Mouse (Mus musculus) adipocyte (in vitro differentiated cells): ENCODE results near the gene Srsf7.

ENCODE experiments used
- DNase-seq: peaks from one replicate; pipeline ENCODE4 v3.0.0-alpha.2; 2016; ENCODE audit warnings: low spot score

The Srsf7 gene

DNA sequence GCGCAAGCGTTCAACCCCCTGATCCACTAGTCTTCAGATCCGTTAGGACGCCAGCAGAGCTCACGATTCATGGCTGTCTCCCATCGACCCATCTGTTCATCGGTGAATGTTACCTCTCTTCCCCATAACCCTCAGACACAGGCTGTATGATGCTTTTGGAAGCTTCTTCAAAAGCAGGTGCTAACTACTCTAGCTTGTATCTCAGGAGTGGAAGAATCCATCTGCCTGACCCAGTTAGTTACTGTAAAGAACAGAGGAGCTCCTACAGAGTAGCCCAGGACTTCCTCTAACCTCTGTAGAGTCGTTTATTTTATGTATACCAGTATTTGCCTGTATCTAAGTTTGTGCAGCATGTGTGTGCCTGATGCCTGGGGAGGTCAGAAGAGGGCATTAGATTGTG lies 50.2 kb downstream of the Srsf7 start:
- no peak for DNase-seq

DNA sequence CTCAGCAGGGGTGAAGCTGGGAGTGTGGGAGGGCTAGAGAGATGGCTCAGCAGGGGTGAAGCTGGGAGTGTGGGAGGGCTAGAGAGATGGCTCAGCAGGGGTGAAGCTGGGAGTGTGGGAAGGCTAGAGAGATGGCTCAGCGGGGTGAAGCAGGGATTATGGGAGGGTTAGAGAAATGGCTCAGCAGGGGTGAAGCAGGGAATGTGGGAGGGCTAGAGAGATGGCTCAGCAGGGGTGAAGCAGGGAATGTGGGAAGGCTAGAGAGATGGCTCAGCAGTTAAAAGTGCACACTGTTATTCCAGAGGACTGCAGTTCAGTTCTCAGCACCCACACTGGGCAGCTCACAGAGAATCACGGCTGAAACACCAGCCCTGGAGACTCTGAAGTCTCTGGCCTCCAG lies 53.5 kb downstream of the Srsf7 start:
- no peak for DNase-seq

DNA sequence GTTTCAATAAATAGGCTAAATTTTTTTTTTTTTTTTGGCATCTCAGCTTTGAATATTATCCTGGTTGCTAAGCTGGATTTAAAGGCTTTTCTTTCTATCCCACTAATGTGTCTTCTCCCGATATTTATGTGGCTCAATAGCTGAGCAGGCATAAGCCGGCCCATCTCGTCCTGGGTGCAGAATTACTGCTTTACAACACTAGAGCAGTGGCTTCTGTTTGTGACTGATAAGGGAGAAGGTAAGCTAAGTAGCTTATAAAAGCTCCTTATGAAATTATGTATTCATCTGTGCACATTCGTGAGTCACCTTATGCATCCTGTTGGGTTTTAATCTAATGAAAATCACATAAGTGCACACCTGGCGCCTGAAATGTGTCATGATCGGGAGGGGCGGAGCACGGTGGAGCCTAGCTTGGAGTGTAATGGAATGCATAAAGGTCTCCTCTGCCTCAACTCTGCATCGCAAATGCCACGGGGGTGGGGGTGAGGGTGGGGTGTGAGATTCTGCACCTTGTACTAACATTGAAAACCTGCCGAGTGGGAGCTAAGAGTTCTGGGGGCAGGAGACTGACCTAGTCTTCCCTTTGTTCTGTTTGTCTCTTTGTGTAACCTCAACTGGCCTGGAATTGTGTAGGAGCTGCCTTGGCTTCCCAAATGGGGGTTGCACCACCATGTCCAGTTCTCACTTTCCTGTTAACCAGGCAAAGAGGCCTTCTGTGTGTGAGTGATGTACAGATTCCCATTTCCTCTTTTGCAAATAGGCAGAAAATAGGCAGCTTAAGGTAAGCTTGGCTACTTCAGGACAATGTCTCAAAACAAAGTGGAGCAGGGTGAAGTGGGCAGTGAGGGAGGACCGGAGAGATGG lies 54.1 kb downstream of the Srsf7 start:
- DNase-seq: no peak

DNA sequence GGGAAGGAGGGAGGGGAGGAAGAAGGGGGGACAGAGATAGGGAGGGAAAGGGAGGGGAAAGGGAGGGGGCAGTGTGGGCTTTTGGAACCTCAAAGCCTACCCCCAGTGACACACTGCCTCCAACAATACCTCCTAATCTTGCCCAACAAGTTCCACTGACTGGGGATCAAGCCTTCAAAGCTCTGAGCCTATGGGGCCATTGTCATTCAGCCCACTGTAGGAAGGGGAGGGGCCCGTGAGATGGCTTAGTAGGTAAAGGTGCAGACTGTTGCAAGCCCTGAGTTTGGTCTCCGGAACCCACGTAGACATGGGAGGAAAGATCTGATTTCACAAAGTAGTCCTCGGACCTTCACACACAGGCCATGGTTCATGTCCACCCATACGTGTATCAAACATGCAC lies 55.8 kb downstream of the Srsf7 start:
- no peak for DNase-seq
